Mouse (Mus musculus): Measurements from ENCODE around the gene Prune1.

GRCm38 (mm10) chr3:95294718-95295117 lies 12.8 kb upstream of the Prune1 start:
- TF ChIP-seq CTCF (conservative IDR thresholded peaks at IDR 0.05; ENCODE audit: low read length) (no peak), NANOG (IDR thresholded peaks at IDR 0.05; ENCODE audit: borderline replicate concordance, low read length) (no peak), POU5F1 (IDR thresholded peaks at IDR 0.05; ENCODE audit: borderline replicate concordance, low read length) (no peak)

All from E14TG2a.4 (cell line).